In genomic region chr3:100160682-100161445, GRCm38 (mm10) we compare ENCODE assay signal across 8 mouse cellular contexts. TPM values are rescaled to one million over a fixed set of nuclear protein-coding genes. Genes with fewer than 3 reads are reported as not detected.
DNase-seq lines count a peak whose midpoint lies in the region; ATAC-seq and TF ChIP-seq lines count a peak whose summit lies in the region.

No protein-coding gene starts in this region.

- DNase-seq in layer of hippocampus, adult 2 months (ENCODE audit: low spot score in 2 of 2) = no peak
- no peak for DNase-seq in layer of hippocampus, postnatal 14 days (ENCODE audit: low spot score in 2 of 2)
- no peak for DNase-seq in embryonic facial prominence, embryonic 14.5 days (ENCODE audit: low spot score)
- DNase-seq in limb, embryonic 11.5 days (ENCODE audit: low spot score) = no peak
- no peak for DNase-seq in embryo, embryonic 10.5 days (ENCODE audit: low spot score)
- no peak for DNase-seq in layer of hippocampus, adult 9-10 months (ENCODE audit: low spot score)
- DNase-seq in kidney, adult 2 months = no peak

- no peaks in the 10 kb centered on the region for H3K9me3 ChIP-seq in embryonic facial prominence, embryonic 14.5 days (ENCODE audit: control insufficient read depth, low read length)
- no peaks in the 10 kb centered on the region for H3K9me3 ChIP-seq in limb, embryonic 11.5 days (ENCODE audit: control insufficient read depth, low read length)
- H3K9me3 ChIP-seq in neural tube, embryonic 13.5 days = no peaks in the 10 kb centered on the region

- 81% methylated on average over 15 of the region's 15 CpGs for WGBS in embryonic facial prominence, embryonic 14.5 days
- 88% methylated on average over 15 of the region's 15 CpGs for WGBS in limb, embryonic 11.5 days
- WGBS in neural tube, embryonic 13.5 days = 85% methylated on average over 15 of the region's 15 CpGs
- 78% methylated on average over 15 of the region's 15 CpGs for WGBS in kidney, adult 2 months

- no peak for TF ChIP-seq POLR2A in kidney, adult 2 months (IDR thresholded peaks at IDR 0.05; ENCODE audit: low read depth, low read length)

- H3K4me1 ChIP-seq in embryonic facial prominence, embryonic 14.5 days (ENCODE audit: control insufficient read depth, insufficient read depth, low read length) = peaks cover 6% of the 10 kb centered on the region
- H3K4me1 ChIP-seq in limb, embryonic 11.5 days (ENCODE audit: control insufficient read depth, insufficient read depth, low read length) = peaks cover 4% of the 10 kb centered on the region
- H3K4me1 ChIP-seq in neural tube, embryonic 13.5 days (replicated peaks) = peaks cover 30% of the 10 kb centered on the region
- H3K4me1 ChIP-seq in kidney, adult 2 months (ENCODE audit: control insufficient read depth, insufficient read depth, low read length) = no peaks in the 10 kb centered on the region; the same call in 1 of the 2 replicates

- H3K27ac ChIP-seq in layer of hippocampus, adult 2 months = no peak overlapping the region
- no peak overlapping the region for H3K27ac ChIP-seq in embryonic facial prominence, embryonic 14.5 days (replicated peaks; ENCODE audit: low read depth, low read length)
- H3K27ac ChIP-seq in limb, embryonic 11.5 days (replicated peaks; ENCODE audit: low read depth, low read length) = no peak overlapping the region
- H3K27ac ChIP-seq in neural tube, embryonic 13.5 days (replicated peaks) = no peak overlapping the region
- no peak overlapping the region for H3K27ac ChIP-seq in kidney, adult 2 months (ENCODE audit: insufficient read depth, low read depth, low read length)

- peak overlapping the region; percentile 80 for H3K9ac ChIP-seq in embryonic facial prominence, embryonic 14.5 days (ENCODE audit: low read depth, low read length)
- H3K9ac ChIP-seq in limb, embryonic 11.5 days (ENCODE audit: low read length) = no peak overlapping the region
- H3K9ac ChIP-seq in neural tube, embryonic 13.5 days = peak overlapping the region; percentile 93

- peak overlapping the region; percentile 83 for H3K4me3 ChIP-seq in layer of hippocampus, adult 2 months
- peak overlapping the region; percentile 92 for H3K4me3 ChIP-seq in embryonic facial prominence, embryonic 14.5 days (ENCODE audit: low read depth, low read length)
- H3K4me3 ChIP-seq in limb, embryonic 11.5 days (ENCODE audit: low read depth, low read length) = no peak overlapping the region; the same call in 1 of the 2 replicates
- peak overlapping the region; percentile 78 for H3K4me3 ChIP-seq in neural tube, embryonic 13.5 days
- H3K4me3 ChIP-seq in kidney, adult 2 months (ENCODE audit: insufficient read depth, low read depth, low read length) = no peak overlapping the region

- ATAC-seq in embryonic facial prominence, embryonic 14.5 days (ENCODE audit: low read depth) = no peak
- no peak for ATAC-seq in limb, embryonic 11.5 days (ENCODE audit: insufficient number of reproducible peaks, low FRiP score, low TSS enrichment, low read depth)
- ATAC-seq in neural tube, embryonic 13.5 days (ENCODE audit: low read depth) = no peak

- no peaks in the 10 kb centered on the region for H3K27me3 ChIP-seq in embryonic facial prominence, embryonic 14.5 days (replicated peaks; ENCODE audit: control insufficient read depth, insufficient read depth, low read length)
- H3K27me3 ChIP-seq in limb, embryonic 11.5 days (ENCODE audit: control insufficient read depth, insufficient read depth, low read length) = no peaks in the 10 kb centered on the region
- H3K27me3 ChIP-seq in neural tube, embryonic 13.5 days = no peaks in the 10 kb centered on the region
- no peaks in the 10 kb centered on the region for H3K27me3 ChIP-seq in kidney, adult 2 months (replicated peaks; ENCODE audit: control insufficient read depth, insufficient read depth, low read length)

- peak overlapping the region; percentile 77 for H3K4me2 ChIP-seq in embryonic facial prominence, embryonic 14.5 days (ENCODE audit: low read depth, low read length)
- H3K4me2 ChIP-seq in limb, embryonic 11.5 days (ENCODE audit: low read depth, severe bottlenecking) = peak overlapping the region; percentile 88
- peak overlapping the region; percentile 74 for H3K4me2 ChIP-seq in neural tube, embryonic 13.5 days

- H3K36me3 ChIP-seq in embryonic facial prominence, embryonic 14.5 days (ENCODE audit: control insufficient read depth, insufficient read depth, low read length) = peaks cover 39% of the 10 kb centered on the region
- H3K36me3 ChIP-seq in limb, embryonic 11.5 days (ENCODE audit: control insufficient read depth, insufficient read depth, low read length) = peaks cover 9% of the 10 kb centered on the region; the same call in 1 of the 2 replicates
- peaks cover 40% of the 10 kb centered on the region for H3K36me3 ChIP-seq in neural tube, embryonic 13.5 days
- H3K36me3 ChIP-seq in kidney, adult 2 months (ENCODE audit: control insufficient read depth, insufficient read depth, low read length) = peaks cover 8% of the 10 kb centered on the region

- no peak for TF ChIP-seq CTCF in layer of hippocampus, adult 2 months (conservative IDR thresholded peaks at IDR 0.05)
- TF ChIP-seq CTCF in kidney, adult 2 months (conservative IDR thresholded peaks at IDR 0.05; ENCODE audit: insufficient read depth, insufficient read length, low read depth, low read length) = no peak

RNA-seq across cellular contexts. Expression of gene Gdap2, which starts 1.3 kb away (rescaled TPM):
- 10 to 100 TPM; 38.9 to 40.3 TPM for total RNA-seq in layer of hippocampus, adult 2 months (2021)
- 10 to 100 TPM; 31.1 to 32.7 TPM for total RNA-seq in layer of hippocampus, postnatal 14 days (2021)
- 33.1 and 37.5 TPM in 2 replicates for polyA plus RNA-seq in embryonic facial prominence, embryonic 14.5 days (2014; fragmentation: Nextera tagmentation; extraction: Ambion mirVana)
- polyA plus RNA-seq in limb, embryonic 11.5 days (2014; fragmentation: Nextera tagmentation; extraction: Ambion mirVana) = 28.1 and 29.5 TPM in 2 replicates
- 39.8 and 43.6 TPM in 2 replicates for polyA plus RNA-seq in neural tube, embryonic 13.5 days (2015; fragmentation: Nextera tagmentation; extraction: Ambion mirVana)
- 14.4 and 15.0 TPM in 2 replicates for polyA plus RNA-seq in kidney, adult 2 months (2012; rRNA removed)

RNA-seq across cellular contexts. Expression of gene Wdr3, which starts 1.3 kb away (rescaled TPM):
- 10 to 100 TPM; 23.2 to 27.9 TPM for total RNA-seq in layer of hippocampus, adult 2 months (2021)
- 10 to 100 TPM; 18.4 to 21.6 TPM for total RNA-seq in layer of hippocampus, postnatal 14 days (2021)
- 37.2 and 43.5 TPM in 2 replicates for polyA plus RNA-seq in embryonic facial prominence, embryonic 14.5 days (2014; fragmentation: Nextera tagmentation; extraction: Ambion mirVana)
- 63.1 and 65.1 TPM in 2 replicates for polyA plus RNA-seq in limb, embryonic 11.5 days (2014; fragmentation: Nextera tagmentation; extraction: Ambion mirVana)
- 33.0 and 36.9 TPM in 2 replicates for polyA plus RNA-seq in neural tube, embryonic 13.5 days (2015; fragmentation: Nextera tagmentation; extraction: Ambion mirVana)
- 13.3 and 18.4 TPM in 2 replicates for polyA plus RNA-seq in kidney, adult 2 months (2012; rRNA removed)

Comparison
In these comparisons a context has a peak if more than half of its experiments do, and no peak if none do; other contexts are left out.
1. H3K4me3 ChIP-seq: peak in layer of hippocampus, adult 2 months (single experiment), embryonic facial prominence, embryonic 14.5 days (single experiment) and neural tube, embryonic 13.5 days (single experiment); none in limb, embryonic 11.5 days (single experiment) and kidney, adult 2 months (single experiment).
2. Peak in every context shown above with its lines, with median percentiles within 50 percentile points of each other: H3K4me2 ChIP-seq.